Mouse (Mus musculus) layer of hippocampus, adult 11-12 months (tissue): ENCODE data around the gene Gm7029.

Source experiments
- DNase-seq: peaks from one replicate; pipeline ENCODE4 v3.0.0; 2022; ENCODE audit warnings: low spot score

The Gm7029 gene

GRCm38 (mm10) chr17:33913905-33914304 lies 40.3 kb downstream of the Gm7029 start:
- no peak for DNase-seq

- DNase-seq: no peak
Observed at GRCm38 (mm10) chr17:33914969-33915391, 41.3 kb downstream of the Gm7029 start.

- peak; percentile 96 for DNase-seq
Observed at GRCm38 (mm10) chr17:33915671-33916250, 42.1 kb downstream of the Gm7029 start, which contains the start of the genes Tapbp and Zbtb22. Gene Tapbp (plus strand): TSS chr17:33915899. Gene Zbtb22 (plus strand): TSS chr17:33915904.

- no peak for DNase-seq
Observed at GRCm38 (mm10) chr17:33916294-33916693, 42.7 kb downstream of the Gm7029 start.

GRCm38 (mm10) chr17:33916847-33917655 lies 43.4 kb downstream of the Gm7029 start:
- no peak for DNase-seq

GRCm38 (mm10) chr17:33917656-33918292 lies 44.1 kb downstream of the Gm7029 start:
- no peak for DNase-seq

GRCm38 (mm10) chr17:33918293-33919203 lies 44.9 kb downstream of the Gm7029 start:
- DNase-seq: no peak

- DNase-seq: peak; percentile 63
Observed at GRCm38 (mm10) chr17:33919351-33920281, 46.0 kb downstream of the Gm7029 start.

GRCm38 (mm10) chr17:33920282-33921097 lies 46.9 kb downstream of the Gm7029 start:
- peak; percentile 85 for DNase-seq

GRCm38 (mm10) chr17:33921361-33921760 lies 47.7 kb downstream of the Gm7029 start:
- DNase-seq: no peak
